Mouse (Mus musculus) spleen, adult 12 weeks (tissue): ENCODE measurements around the gene Thy1.

Experiments used
- DNase-seq: peaks from one replicate; pipeline ENCODE4 v3.0.0; 2022; ENCODE audit warnings: low spot score

Gene Thy1

DNA sequence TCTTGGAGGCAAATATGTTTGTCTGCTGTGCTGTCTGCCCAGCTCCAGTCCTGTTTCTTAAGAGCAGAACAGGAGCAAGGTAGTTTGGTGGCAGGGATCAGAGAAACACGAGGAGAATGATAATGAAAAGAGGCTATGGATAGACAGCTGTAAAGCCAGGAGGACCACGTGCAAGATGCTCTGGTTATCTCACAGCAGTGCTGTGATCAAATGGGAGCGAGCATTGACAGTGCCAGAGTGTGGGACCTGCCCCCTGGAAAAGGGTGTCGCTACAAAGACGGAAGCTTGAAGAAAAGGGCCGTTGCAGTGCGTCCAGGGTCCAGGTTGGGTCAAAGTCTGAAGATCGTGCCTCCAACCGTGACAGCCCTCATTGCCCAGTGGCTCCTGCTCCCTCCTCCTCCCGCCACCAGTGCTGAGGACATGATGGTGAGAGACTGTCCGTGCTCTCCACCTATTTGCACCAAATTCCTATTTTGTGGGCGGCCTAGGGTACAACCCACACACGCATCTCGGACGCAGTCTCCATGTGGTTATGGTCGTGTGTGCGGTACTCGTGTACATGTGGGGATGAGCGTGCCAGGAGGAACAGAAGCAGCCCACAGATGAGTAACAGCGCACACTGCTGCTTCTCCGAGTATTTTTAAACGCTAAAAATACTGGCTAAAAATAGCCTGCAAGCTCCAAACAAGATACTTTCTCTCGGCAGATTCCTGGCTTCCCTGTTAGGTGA lies 40.4 kb downstream of the Thy1 start:
- DNase-seq, result no peak

DNA sequence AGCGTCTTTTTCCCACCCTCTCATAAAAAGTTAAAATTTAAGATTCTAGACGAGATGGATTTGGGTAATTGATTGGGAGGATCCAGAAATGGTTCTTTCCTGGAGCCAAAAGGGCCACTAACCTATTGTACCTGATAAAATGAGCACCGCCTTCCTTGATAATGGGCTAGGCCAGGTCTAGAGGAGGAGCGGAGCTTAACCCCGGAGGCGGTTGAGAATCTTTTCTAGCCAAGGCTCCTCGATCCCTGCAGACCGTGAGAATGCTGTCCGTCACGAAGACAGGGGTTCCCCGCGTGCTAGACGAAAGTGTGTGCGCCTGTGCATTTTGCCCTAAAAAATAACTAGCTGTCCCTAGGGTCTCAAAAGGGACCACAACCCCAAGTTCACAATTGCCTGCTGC lies 41.1 kb downstream of the Thy1 start:
- no peak for DNase-seq

DNA sequence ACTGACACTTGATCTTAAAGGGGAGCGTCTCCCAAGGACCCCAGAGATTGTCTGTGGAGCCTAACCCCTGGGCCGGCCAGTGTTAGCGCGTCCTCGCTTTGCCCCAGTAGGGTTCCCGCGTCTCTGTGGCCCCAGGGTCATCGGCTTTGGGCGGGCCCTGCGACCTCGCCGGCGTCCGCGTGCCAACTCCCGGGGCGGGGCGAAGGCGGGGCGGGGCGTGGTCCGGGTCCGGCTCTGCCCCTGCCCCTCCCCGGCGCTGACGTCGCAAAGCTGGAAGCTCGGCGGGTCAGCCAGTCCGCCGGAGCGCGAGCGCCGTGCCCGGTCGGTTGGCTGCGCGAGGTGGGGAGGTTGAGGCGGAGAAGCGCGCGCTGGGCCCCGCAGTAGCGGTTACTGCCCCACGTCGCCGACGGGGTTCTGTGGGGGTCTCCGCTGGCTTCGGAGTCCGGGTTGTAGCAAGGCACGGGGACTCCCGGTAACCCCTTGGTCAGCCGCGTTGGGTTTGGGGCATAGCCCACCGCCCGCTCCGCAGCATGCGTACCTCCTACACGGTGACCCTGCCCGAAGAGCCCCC lies 41.6 kb downstream of the Thy1 start:
- peak; percentile 71 for DNase-seq

- DNase-seq, result no peak
Measured at GRCm38 (mm10) chr9:44085276-44085675, 42.1 kb downstream of the Thy1 start.

GRCm38 (mm10) chr9:44085741-44086665 lies 42.8 kb downstream of the Thy1 start:
- no peak for DNase-seq

- no peak for DNase-seq
Measured at GRCm38 (mm10) chr9:44086960-44087359, 43.8 kb downstream of the Thy1 start.

GRCm38 (mm10) chr9:44087761-44088455 lies 44.7 kb downstream of the Thy1 start:
- no peak for DNase-seq

DNA sequence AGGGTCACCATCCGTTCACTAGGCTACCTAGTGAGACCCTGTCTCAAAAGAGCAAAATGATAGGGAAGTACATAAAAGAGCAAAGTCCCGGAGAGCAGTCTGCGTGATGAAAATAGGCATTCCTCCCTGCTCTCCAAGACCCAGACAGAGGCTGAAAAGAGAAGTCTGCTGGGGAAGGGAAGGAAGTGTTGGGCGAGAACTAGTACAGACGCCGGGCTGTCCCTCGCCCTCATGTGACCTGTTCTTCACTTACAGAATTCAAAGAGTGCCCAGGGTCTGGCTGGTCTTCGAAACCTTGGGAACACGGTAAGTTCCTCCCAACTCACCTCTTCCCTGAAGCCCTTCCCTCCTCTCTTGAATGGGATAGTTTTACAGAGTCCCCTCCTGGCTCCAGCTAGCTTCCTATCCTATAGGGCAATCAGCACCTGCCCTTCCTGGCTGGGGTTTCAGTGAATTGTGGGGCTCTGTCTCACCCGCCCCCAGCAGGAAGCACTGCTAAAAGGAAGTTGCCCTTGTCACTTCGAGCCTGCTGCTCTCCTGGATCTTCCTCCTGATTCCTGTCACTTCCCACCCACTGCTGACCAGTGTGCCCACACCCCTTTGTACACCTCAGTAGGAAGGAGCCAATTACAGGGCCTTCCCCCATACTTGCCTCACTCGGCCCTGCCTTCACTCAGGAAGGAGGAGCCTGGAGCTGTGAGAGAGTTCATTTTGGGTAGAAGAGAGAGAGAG lies 45.9 kb downstream of the Thy1 start:
- DNase-seq, result no peak

- DNase-seq, result peak; percentile 31
Measured at GRCm38 (mm10) chr9:44093612-44094503, 50.7 kb downstream of the Thy1 start.

DNA sequence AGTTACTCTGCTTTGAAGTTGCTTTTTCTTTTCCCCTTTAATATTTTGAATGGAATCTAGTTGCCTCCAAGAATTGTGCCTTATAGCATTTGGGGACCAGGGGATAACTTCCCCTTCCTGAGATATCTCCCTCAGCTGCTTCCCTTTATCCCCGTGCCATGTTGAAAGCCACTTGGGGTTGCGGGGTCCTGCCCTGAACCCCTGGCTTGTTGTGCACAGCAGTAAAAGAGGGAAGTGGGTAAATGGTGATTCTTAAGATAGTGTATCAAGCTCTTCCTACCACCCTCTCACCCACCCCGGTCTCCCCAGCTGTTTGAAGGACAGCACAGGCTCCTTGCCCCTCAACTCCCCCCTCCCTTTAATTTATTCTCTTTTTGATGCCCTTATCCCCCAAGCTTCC lies 51.6 kb downstream of the Thy1 start:
- DNase-seq, result no peak

- DNase-seq, result no peak
Measured at GRCm38 (mm10) chr9:44095781-44096180, 52.6 kb downstream of the Thy1 start.

GRCm38 (mm10) chr9:44096536-44096935 lies 53.4 kb downstream of the Thy1 start:
- DNase-seq, result no peak
